Mouse (Mus musculus) thymus, adult 2 months (tissue): ENCODE data around the gene Gm5617.

Experiments
- CTCF ChIP-seq: fragments of 200-500 bp; IDR thresholded peaks from 2 replicates; pipeline ENCODE4 v1.5.1; 2012; ENCODE audit warnings: mild to moderate bottlenecking, control low read depth, low read length, moderate library complexity, borderline replicate concordance; ENCODE audit not compliant: control insufficient read depth, poor library complexity, insufficient read depth; ENCODE audit errors: extremely low read depth
- POLR2A ChIP-seq: fragments of 200-500 bp; IDR thresholded peaks from 2 replicates; pipeline ENCODE4 v1.6.1; 2012; ENCODE audit warnings: mild to moderate bottlenecking, low read length, control low read depth, moderate library complexity; ENCODE audit not compliant: control insufficient read depth, poor library complexity, insufficient read depth; ENCODE audit errors: extremely low read depth

DNA sequence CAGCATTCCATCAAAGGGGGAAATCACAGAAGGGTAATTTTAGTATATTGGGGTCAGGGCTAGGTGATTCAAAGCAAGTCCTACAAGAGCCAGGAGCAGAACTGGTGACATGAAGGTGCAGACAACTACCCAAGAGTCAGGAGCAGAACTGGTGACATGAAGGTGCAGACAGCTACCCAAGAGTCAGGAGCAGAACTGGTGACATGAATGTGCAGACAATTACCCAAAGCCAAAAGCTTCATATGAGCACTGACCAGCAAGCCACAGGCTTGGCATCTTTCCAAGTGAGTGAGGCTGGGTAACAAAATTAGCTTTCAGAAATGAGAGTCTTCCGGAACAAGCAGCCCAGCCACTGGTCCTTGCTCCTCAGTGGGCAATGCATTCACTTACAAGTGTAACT lies 20.1 kb downstream of the Gm5617 start:
- TF ChIP-seq POLR2A (no peak), CTCF (no peak)
